Mouse (Mus musculus) liver, embryonic 16.5 days (tissue): ENCODE measurements around the gene Cacnb4. TPM values are rescaled to one million over a fixed set of nuclear protein-coding genes. Genes with fewer than 3 reads are reported as not detected.

Experiments
- ATAC-seq: fragments of 200-750 bp; cut with Nextera tagmentation; 2 replicates; pipeline ENCODE4 v1.8.0; 2017; ENCODE audit warnings: low read depth, mild to moderate bottlenecking, moderate number of reproducible peaks, moderate library complexity
- H3K27ac ChIP-seq: fragments of 300-500 bp; sonication (generic); 2 replicates; pipeline ENCODE4 v1.5.1; 2014; ENCODE audit warnings: mild to moderate bottlenecking, low read length
- H3K27me3 ChIP-seq: fragments of 300-500 bp; sonication (generic); 2 replicates; pipeline ENCODE4 v1.6.1; 2014; ENCODE audit warnings: low read depth, low read length, mixed read lengths; ENCODE audit not compliant: control insufficient read depth, insufficient read depth
- H3K36me3 ChIP-seq: fragments of 300-500 bp; sonication (generic); 2 replicates; pipeline ENCODE4 v1.6.1; 2014; ENCODE audit warnings: mild to moderate bottlenecking; ENCODE audit not compliant: control insufficient read depth, insufficient read depth
- H3K4me1 ChIP-seq: fragments of 300-500 bp; sonication (generic); 2 replicates; pipeline ENCODE4 v1.6.1; 2014; ENCODE audit warnings: low read depth, low read length, mixed read lengths; ENCODE audit not compliant: control insufficient read depth
- H3K4me2 ChIP-seq: fragments of 300-500 bp; sonication (generic); 2 replicates; pipeline ENCODE4 v1.6.1; 2014; ENCODE audit warnings: low read depth, low read length, mixed read lengths
- H3K4me3 ChIP-seq: fragments of 300-500 bp; sonication (generic); 2 replicates; pipeline ENCODE4 v1.5.1; 2014; ENCODE audit warnings: low read depth, mild to moderate bottlenecking, low read length
- H3K9ac ChIP-seq: fragments of 300-500 bp; sonication (generic); 2 replicates; pipeline ENCODE4 v1.6.1; 2014; ENCODE audit warnings: low read depth, low read length
- H3K9me3 ChIP-seq: fragments of 300-500 bp; sonication (generic); replicated peaks from 2 replicates; pipeline ENCODE4 v1.6.1; 2016; ENCODE audit warnings: low read length; ENCODE audit not compliant: control insufficient read depth
- WGBS: fragments of 180-500 bp; shearing (Covaris S2); extraction: QIAGEN DNeasy Blood & Tissue Kit; methylation state at CpG from one replicate; pipeline ENCODE4 v1.1.7; 2014; ENCODE audit not compliant: insufficient replicate concordance; 5-methylcytosine and 5-hydroxymethylcytosine counted together
- polyA plus RNA-seq: library from polyadenylated mRNA; unstranded; fragments of >200 nt; fragmentation: Nextera tagmentation; extraction: Ambion mirVana; gene quantifications from 2 replicates; pipeline ENCODE4 v1.2.1, GENCODE M21; 2015

Gene Cacnb4
- polyA plus RNA-seq, 1 experiment from 2014 or later, result 0.12 TPM

DNA sequence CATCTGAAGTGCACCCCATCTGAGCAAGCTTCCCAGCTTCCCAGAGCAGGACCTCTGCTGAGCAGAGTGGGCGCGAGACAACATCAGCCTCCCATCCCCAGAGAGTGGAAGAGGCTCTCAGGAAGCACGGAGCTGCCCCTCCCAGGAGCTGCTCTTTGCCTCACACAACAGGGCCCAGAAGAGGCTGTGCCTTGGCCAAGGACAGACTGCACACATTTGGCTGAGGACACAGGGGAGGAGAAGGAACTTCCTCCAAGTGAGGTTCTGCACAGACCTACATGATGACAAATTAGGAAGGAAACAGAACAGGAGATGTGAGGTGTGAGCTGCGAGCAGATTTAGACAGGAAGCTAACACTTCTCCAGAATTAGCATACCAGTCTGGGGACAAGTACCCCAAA lies 38.4 kb downstream of the Cacnb4 start:
- no peak overlapping the region for H3K4me2 ChIP-seq
- no peak overlapping the region for H3K27ac ChIP-seq
- no peaks in the 10 kb centered on the region for H3K36me3 ChIP-seq
- 27% methylated on average over 4 of the region's 4 CpGs for WGBS
- H3K4me3 ChIP-seq, result no peak overlapping the region
- no peak for ATAC-seq
- H3K27me3 ChIP-seq, result no peaks in the 10 kb centered on the region
- H3K9me3 ChIP-seq, result no peaks in the 10 kb centered on the region
- H3K4me1 ChIP-seq, result no peaks in the 10 kb centered on the region
- no peak overlapping the region for H3K9ac ChIP-seq

DNA sequence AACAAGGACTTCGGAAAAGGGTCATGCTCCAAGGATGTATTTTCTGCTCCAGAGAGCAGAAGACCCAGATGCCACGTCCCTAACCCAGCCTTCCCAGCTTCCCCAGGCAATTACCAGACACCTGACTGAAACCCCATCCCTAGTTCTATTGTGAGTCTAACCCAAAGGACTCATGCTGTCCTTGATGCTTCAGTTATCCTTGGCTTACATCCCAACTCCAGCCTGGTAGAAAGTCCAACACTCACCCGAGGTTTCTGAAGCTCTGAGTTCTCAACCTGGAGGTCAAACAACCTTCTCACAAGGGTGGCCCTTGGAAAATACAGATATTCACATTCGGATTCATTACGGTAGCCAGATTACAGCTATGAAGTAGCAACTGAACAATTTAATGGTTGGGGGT lies 40.6 kb downstream of the Cacnb4 start:
- Histone ChIP-seq H3K36me3 (no peaks in the 10 kb centered on the region), H3K27me3 (no peaks in the 10 kb centered on the region), H3K4me1 (no peaks in the 10 kb centered on the region), H3K4me3 (no peak overlapping the region), H3K4me2 (no peak overlapping the region), H3K27ac (no peak overlapping the region), H3K9ac (no peak overlapping the region), H3K9me3 (no peaks in the 10 kb centered on the region)
- no peak for ATAC-seq
- WGBS, result 58% methylated on average over 5 of the region's 5 CpGs

DNA sequence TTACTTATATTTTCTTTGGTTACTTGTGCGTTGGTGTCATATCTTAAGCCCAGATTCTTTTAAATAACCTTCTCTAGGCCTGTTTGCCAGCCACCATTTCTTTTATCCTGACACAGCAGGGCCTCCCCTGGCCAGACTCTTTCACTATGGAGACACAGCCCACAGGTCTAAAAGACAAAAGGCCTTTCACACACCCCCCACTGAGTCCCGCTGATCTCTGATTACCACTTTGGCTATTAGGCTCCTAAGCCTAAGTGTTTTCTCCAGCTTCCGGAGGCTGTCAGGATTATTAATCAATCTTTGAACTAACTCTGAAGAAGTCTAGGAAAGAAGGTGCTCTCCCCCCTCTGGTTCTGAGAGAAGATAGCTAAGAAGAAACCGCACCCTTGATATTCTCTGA lies 41.3 kb downstream of the Cacnb4 start:
- H3K9ac ChIP-seq, result no peak overlapping the region
- H3K36me3 ChIP-seq, result no peaks in the 10 kb centered on the region
- H3K9me3 ChIP-seq, result no peaks in the 10 kb centered on the region
- H3K4me3 ChIP-seq, result no peak overlapping the region
- H3K27me3 ChIP-seq, result no peaks in the 10 kb centered on the region
- no peak overlapping the region for H3K4me2 ChIP-seq
- H3K4me1 ChIP-seq, result no peaks in the 10 kb centered on the region
- 48% methylated on average over 4 of the region's 4 CpGs for WGBS
- no peak overlapping the region for H3K27ac ChIP-seq
- no peak for ATAC-seq

DNA sequence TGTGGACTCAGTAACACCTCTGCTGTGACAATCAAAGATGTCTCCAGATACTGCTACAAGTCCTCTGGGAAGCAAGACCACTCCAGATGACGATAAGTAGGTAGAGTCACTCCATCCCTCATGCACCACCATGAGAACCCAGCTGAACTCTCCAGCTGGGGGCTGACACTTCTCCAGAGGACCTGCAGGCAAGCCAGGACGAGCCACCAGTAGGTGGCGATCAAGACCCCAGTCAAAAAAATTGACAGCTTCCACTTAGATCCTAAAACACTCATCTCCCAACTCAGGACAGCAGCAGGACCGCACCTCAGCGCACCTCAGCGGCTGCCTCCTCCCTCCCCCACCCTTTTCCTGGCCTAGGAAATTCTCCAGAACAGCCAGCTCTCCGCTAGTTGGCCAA lies 43.8 kb downstream of the Cacnb4 start:
- H3K36me3 ChIP-seq, result no peaks in the 10 kb centered on the region
- ATAC-seq, result no peak
- H3K27ac ChIP-seq, result no peak overlapping the region
- no peak overlapping the region for H3K4me2 ChIP-seq
- WGBS, result 5% methylated on average over 7 of the region's 7 CpGs
- H3K4me3 ChIP-seq, result no peak overlapping the region
- H3K27me3 ChIP-seq, result no peaks in the 10 kb centered on the region
- no peaks in the 10 kb centered on the region for H3K9me3 ChIP-seq
- no peak overlapping the region for H3K9ac ChIP-seq
- H3K4me1 ChIP-seq, result no peaks in the 10 kb centered on the region

DNA sequence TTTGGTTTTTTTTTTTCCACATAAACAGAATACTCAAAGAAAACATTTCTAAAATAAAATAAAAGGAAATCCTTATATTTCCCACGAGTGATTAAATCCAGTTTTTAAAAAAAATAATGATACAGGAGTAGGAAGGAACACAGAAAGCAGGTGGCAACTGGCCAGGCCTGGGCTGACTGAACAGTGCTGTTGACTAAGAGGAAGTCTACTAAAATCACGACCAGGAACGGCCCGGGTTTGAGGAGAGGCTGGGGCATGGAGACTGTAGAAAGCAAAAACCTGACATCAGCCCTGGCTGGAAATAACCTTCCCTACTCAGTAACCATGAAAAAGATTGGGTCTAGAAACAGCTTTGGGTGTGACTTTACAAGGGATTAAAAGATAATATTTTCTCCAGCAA lies 48.4 kb downstream of the Cacnb4 start:
- Histone ChIP-seq H3K27ac (no peak overlapping the region), H3K4me2 (no peak overlapping the region), H3K4me3 (no peak overlapping the region), H3K36me3 (no peaks in the 10 kb centered on the region), H3K9me3 (no peaks in the 10 kb centered on the region), H3K27me3 (no peaks in the 10 kb centered on the region), H3K4me1 (no peaks in the 10 kb centered on the region), H3K9ac (no peak overlapping the region)
- 49% methylated on average over 4 of the region's 4 CpGs for WGBS
- no peak for ATAC-seq

DNA sequence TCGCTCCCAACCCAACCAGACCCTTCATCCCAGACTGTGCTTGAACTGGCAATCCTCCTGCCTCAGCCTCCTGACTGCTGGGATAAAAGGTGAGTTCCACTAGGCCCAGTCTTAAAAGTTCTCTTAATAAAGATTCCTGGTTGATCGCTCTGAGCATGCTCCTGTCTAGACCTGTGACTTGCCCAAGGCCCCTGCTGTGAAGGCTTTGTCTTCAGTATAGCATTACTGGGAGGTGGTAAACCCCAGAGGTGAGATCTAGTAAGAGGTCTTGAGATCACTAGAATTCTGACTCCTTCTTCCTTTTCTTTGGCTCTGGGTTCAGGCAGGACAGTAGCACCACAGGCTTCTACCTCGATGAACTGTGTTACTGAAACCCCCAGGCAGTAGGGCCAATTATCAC lies 50.4 kb downstream of the Cacnb4 start:
- Histone ChIP-seq H3K9ac (no peak overlapping the region), H3K4me1 (no peaks in the 10 kb centered on the region), H3K4me2 (no peak overlapping the region), H3K27ac (no peak overlapping the region), H3K9me3 (no peaks in the 10 kb centered on the region), H3K27me3 (no peaks in the 10 kb centered on the region), H3K36me3 (no peaks in the 10 kb centered on the region), H3K4me3 (no peak overlapping the region)
- WGBS, result 55% methylated on average over 3 of the region's 3 CpGs
- ATAC-seq, result no peak

DNA sequence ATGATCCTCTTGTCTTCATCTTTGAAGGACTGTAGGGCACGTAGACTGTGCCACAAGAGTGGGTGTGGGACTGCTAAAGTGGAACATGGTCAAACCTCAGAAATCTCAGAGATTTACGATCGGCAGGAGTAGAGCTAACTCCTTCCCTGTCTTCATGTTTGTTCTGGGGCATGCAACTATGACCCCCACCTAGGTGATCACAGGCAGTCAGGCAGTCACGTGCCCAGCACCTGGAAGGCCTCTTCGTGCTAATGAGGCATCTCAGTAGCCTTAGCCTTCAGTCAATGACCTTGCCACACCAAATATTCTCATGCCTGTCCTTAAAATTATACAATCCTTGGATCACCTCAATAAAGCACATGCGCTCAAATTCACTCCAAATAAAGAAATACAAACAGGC lies 50.9 kb downstream of the Cacnb4 start:
- H3K4me2 ChIP-seq, result no peak overlapping the region
- no peaks in the 10 kb centered on the region for H3K27me3 ChIP-seq
- no peak overlapping the region for H3K4me3 ChIP-seq
- no peaks in the 10 kb centered on the region for H3K4me1 ChIP-seq
- ATAC-seq, result no peak
- no peak overlapping the region for H3K9ac ChIP-seq
- H3K9me3 ChIP-seq, result no peaks in the 10 kb centered on the region
- no peaks in the 10 kb centered on the region for H3K36me3 ChIP-seq
- H3K27ac ChIP-seq, result no peak overlapping the region
- WGBS, result 63% methylated on average over 6 of the region's 6 CpGs

DNA sequence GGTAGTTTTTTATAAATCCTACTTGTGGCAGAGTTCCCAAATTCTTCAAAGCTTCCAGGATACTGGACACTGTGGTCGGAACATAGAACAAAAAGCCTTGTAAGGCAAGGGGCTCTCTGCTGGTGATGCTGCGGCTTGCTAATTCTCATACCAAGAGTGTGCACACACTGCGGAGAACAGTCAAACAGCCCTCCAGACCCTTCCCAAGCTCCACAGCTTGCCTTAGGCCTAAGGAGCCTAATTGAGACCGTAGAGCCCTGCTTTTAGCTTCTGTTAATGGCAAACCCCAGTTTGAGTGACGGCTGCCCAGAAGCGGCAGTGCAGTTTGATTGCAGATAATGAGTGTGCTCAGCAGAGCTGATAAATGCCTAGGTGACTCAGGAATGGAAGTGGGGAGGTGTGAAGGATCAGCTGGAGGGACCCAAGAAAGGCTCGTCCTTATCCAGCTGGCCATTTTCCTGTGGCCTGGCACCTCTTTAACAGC lies 52.7 kb downstream of the Cacnb4 start:
- Histone ChIP-seq H3K27me3 (no peaks in the 10 kb centered on the region), H3K4me3 (no peak overlapping the region), H3K9me3 (no peaks in the 10 kb centered on the region), H3K9ac (no peak overlapping the region), H3K36me3 (no peaks in the 10 kb centered on the region), H3K27ac (no peak overlapping the region), H3K4me2 (no peak overlapping the region), H3K4me1 (peaks cover under 1% of the 10 kb centered on the region; the same call in 1 of the 2 replicates)
- no peak for ATAC-seq
- WGBS, result 53% methylated on average over 7 of the region's 7 CpGs

DNA sequence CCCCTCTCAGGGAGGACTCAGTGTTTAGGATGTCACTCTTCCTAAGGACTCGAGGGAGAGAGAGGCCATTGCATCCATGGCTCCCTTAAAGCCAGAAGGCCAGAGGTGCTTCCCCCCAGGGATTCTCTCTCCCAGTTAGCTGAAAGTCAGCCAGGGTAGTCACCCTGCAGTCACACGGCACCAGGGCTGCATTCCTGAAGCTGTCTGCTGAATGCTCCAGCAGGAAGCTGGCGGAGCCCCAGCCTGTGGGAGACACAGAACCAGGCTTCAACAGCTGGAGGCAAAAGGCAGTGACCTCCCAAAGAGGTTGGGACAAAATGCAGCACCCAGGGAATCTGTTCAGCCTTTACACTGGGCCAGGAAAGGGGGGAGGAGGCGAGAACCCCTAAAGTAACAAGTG lies 53.2 kb downstream of the Cacnb4 start:
- WGBS, result 51% methylated on average over 4 of the region's 4 CpGs
- Histone ChIP-seq H3K36me3 (no peaks in the 10 kb centered on the region), H3K4me3 (no peak overlapping the region), H3K27ac (no peak overlapping the region), H3K27me3 (no peaks in the 10 kb centered on the region), H3K4me2 (no peak overlapping the region), H3K4me1 (peaks cover 3% of the 10 kb centered on the region; the same call in 1 of the 2 replicates), H3K9me3 (no peaks in the 10 kb centered on the region), H3K9ac (no peak overlapping the region)
- ATAC-seq, result no peak
